Mouse (Mus musculus) stomach, embryonic 14.5 days (tissue): ENCODE data around the gene Asna1. TPM values are rescaled to one million over a fixed set of nuclear protein-coding genes. Genes with fewer than 3 reads are reported as not detected.

ENCODE experiments used
- ATAC-seq: fragments of 200-750 bp; cut with Nextera tagmentation; 2 replicates; pipeline ENCODE4 v1.8.0; 2017; ENCODE audit warnings: low read depth, moderate TSS enrichment; ENCODE audit not compliant: insufficient number of reproducible peaks, insufficient read depth, low FRiP score
- H3K27ac ChIP-seq: fragments of 300-500 bp; sonication (generic); 2 replicates; pipeline ENCODE4 v1.5.1; 2014; ENCODE audit warnings: mild to moderate bottlenecking, low read length, moderate library complexity, mixed read lengths
- H3K27me3 ChIP-seq: fragments of 300-500 bp; sonication (generic); 2 replicates; pipeline ENCODE4 v1.6.1; 2014; ENCODE audit warnings: low read length, control low read depth, mixed read lengths; ENCODE audit not compliant: control insufficient read depth, insufficient read depth
- H3K36me3 ChIP-seq: fragments of 300-500 bp; sonication (generic); 2 replicates; pipeline ENCODE4 v1.6.1; 2014; ENCODE audit warnings: mild to moderate bottlenecking, control low read depth, low read length, moderate library complexity, mixed read lengths; ENCODE audit not compliant: control insufficient read depth, insufficient read depth
- H3K4me1 ChIP-seq: fragments of 300-500 bp; sonication (generic); 2 replicates; pipeline ENCODE4 v1.6.1; 2014; ENCODE audit warnings: low read length, control low read depth, mixed read lengths; ENCODE audit not compliant: control insufficient read depth, insufficient read depth
- H3K4me2 ChIP-seq: fragments of 300-500 bp; sonication (generic); replicated peaks from 2 replicates; pipeline ENCODE4 v1.6.1; 2014; ENCODE audit warnings: low read depth, low read length, control low read depth
- H3K4me3 ChIP-seq: fragments of 300-500 bp; sonication (generic); 2 replicates; pipeline ENCODE4 v1.5.1; 2014; ENCODE audit warnings: low read depth, low read length, control low read depth
- H3K9ac ChIP-seq: fragments of 300-500 bp; sonication (generic); replicated peaks from 2 replicates; pipeline ENCODE4 v1.6.1; 2014; ENCODE audit warnings: low read depth, mild to moderate bottlenecking, control low read depth, low read length, moderate library complexity, mixed read lengths
- H3K9me3 ChIP-seq: fragments of 300-500 bp; sonication (generic); 2 replicates; pipeline ENCODE4 v1.6.1; 2016; ENCODE audit warnings: low read depth, low read length, control low read depth; ENCODE audit not compliant: control insufficient read depth
- WGBS: fragments of 180-500 bp; shearing (Covaris S2); extraction: QIAGEN DNeasy Blood & Tissue Kit; methylation state at CpG from one replicate; pipeline ENCODE4 v1.1.7; 2014; 5-methylcytosine and 5-hydroxymethylcytosine counted together
- polyA plus RNA-seq: library from polyadenylated mRNA; unstranded; fragments of >200 nt; fragmentation: Nextera tagmentation; extraction: Ambion mirVana; gene quantifications from 2 replicates; pipeline ENCODE4 v1.2.1, GENCODE M21; 2014

Gene Asna1
- polyA plus RNA-seq = 101 and 103 TPM in 2 replicates

- ATAC-seq = peak; percentile 92
Measured at GRCm38 (mm10) chr8:85025098-85025932, at the start of gene Asna1. Gene Asna1, minus strand, starts transcription at chr8:85025281.

GRCm38 (mm10) chr8:85074617-85075016 is 49.5 kb upstream of the Asna1 start:
- H3K4me1 ChIP-seq = peaks cover 6% of the 10 kb centered on the region; the same call in 1 of the 2 replicates
- H3K4me3 ChIP-seq = no peak overlapping the region
- no peaks in the 10 kb centered on the region for H3K9me3 ChIP-seq
- no peak for ATAC-seq
- WGBS = 88% methylated on average over 10 of the region's 10 CpGs
- no peak overlapping the region for H3K9ac ChIP-seq
- H3K36me3 ChIP-seq = peaks cover 42% of the 10 kb centered on the region
- no peaks in the 10 kb centered on the region for H3K27me3 ChIP-seq
- H3K27ac ChIP-seq = no peak overlapping the region
- no peak overlapping the region for H3K4me2 ChIP-seq

More at GRCm38 (mm10) chr8:85025098-85025932, at the start of gene Asna1:
- H3K4me3 ChIP-seq = peak within 1 kb of the TSS; percentile 98
- peak within 1 kb of the TSS; percentile 95 for H3K4me2 ChIP-seq
- H3K27me3 ChIP-seq = no peaks in the 10 kb centered on the region
- H3K27ac ChIP-seq = peak within 1 kb of the TSS; percentile 83
- H3K9ac ChIP-seq = peak within 1 kb of the TSS; percentile 74
- H3K36me3 ChIP-seq = peaks cover 39% of the 10 kb centered on the region
- no peaks in the 10 kb centered on the region for H3K9me3 ChIP-seq
- peaks cover 28% of the 10 kb centered on the region for H3K4me1 ChIP-seq
- WGBS = 5% methylated on average over 30 of the region's 30 CpGs

GRCm38 (mm10) chr8:85074167-85074566 is 49.1 kb upstream of the Asna1 start:
- no peak overlapping the region for H3K4me3 ChIP-seq
- 82% methylated on average over 10 of the region's 10 CpGs for WGBS
- peaks cover 4% of the 10 kb centered on the region; the same call in 1 of the 2 replicates for H3K4me1 ChIP-seq
- H3K36me3 ChIP-seq = peaks cover 42% of the 10 kb centered on the region
- no peak overlapping the region for H3K27ac ChIP-seq
- no peaks in the 10 kb centered on the region for H3K27me3 ChIP-seq
- no peaks in the 10 kb centered on the region for H3K9me3 ChIP-seq
- H3K9ac ChIP-seq = no peak overlapping the region
- no peak for ATAC-seq
- no peak overlapping the region for H3K4me2 ChIP-seq

- Histone ChIP-seq H3K27me3 (no peaks in the 10 kb centered on the region), H3K4me2 (no peak overlapping the region), H3K9me3 (no peaks in the 10 kb centered on the region), H3K27ac (no peak overlapping the region), H3K9ac (no peak overlapping the region), H3K36me3 (peaks cover 34% of the 10 kb centered on the region), H3K4me3 (no peak overlapping the region), H3K4me1 (peaks cover 4% of the 10 kb centered on the region; the same call in 1 of the 2 replicates)
- no peak for ATAC-seq
- WGBS = 93% methylated on average over 15 of the region's 15 CpGs
Measured at GRCm38 (mm10) chr8:85073041-85073612, 48.0 kb upstream of the Asna1 start.

GRCm38 (mm10) chr8:85072364-85072929 is 47.4 kb upstream of the Asna1 start:
- ATAC-seq = 0 out of 2 replicates have a peak, but pooled peaks have one; percentile 2
- peak overlapping the region; percentile 98; the same call in 1 of the 2 replicates for H3K27ac ChIP-seq
- peaks cover 4% of the 10 kb centered on the region; the same call in 1 of the 2 replicates for H3K4me1 ChIP-seq
- H3K9me3 ChIP-seq = no peaks in the 10 kb centered on the region
- peak overlapping the region; percentile 85; the same call in 1 of the 2 replicates for H3K9ac ChIP-seq
- peak overlapping the region; percentile 97 for H3K4me3 ChIP-seq
- H3K4me2 ChIP-seq = peak overlapping the region; percentile 67
- H3K27me3 ChIP-seq = no peaks in the 10 kb centered on the region
- 40% methylated on average over 9 of the region's 9 CpGs for WGBS
- H3K36me3 ChIP-seq = peaks cover 34% of the 10 kb centered on the region

- WGBS = under 1% methylated on average over 68 of the region's 68 CpGs
- H3K27ac ChIP-seq = peak within 1 kb of the TSS; percentile 98
- peak; percentile 91 for ATAC-seq
Measured at GRCm38 (mm10) chr8:85071514-85072281, 46.6 kb upstream of the Asna1 start, which contains the start of gene Dhps. Gene Dhps, plus strand, starts transcription at chr8:85071757.

GRCm38 (mm10) chr8:85071041-85071440 is 46.0 kb upstream of the Asna1 start:
- H3K4me3 ChIP-seq = peak overlapping the region; percentile 97
- 74% methylated on average over 5 of the region's 5 CpGs for WGBS
- H3K9ac ChIP-seq = no peak overlapping the region

More at GRCm38 (mm10) chr8:85071514-85072281, 46.6 kb upstream of the Asna1 start, which contains the start of gene Dhps:
- H3K9ac ChIP-seq = peak within 1 kb of the TSS; percentile 85
- no peaks in the 10 kb centered on the region for H3K27me3 ChIP-seq
- H3K4me1 ChIP-seq = peaks cover 4% of the 10 kb centered on the region; the same call in 1 of the 2 replicates
- peak within 1 kb of the TSS; percentile 67 for H3K4me2 ChIP-seq
- H3K9me3 ChIP-seq = no peaks in the 10 kb centered on the region
- H3K36me3 ChIP-seq = peaks cover 33% of the 10 kb centered on the region
- H3K4me3 ChIP-seq = peak within 1 kb of the TSS; percentile 97

More at GRCm38 (mm10) chr8:85071041-85071440, 46.0 kb upstream of the Asna1 start:
- Histone ChIP-seq H3K27me3 (no peaks in the 10 kb centered on the region), H3K4me2 (peak overlapping the region; percentile 67), H3K36me3 (peaks cover 30% of the 10 kb centered on the region), H3K9me3 (no peaks in the 10 kb centered on the region), H3K4me1 (peaks cover 4% of the 10 kb centered on the region; the same call in 1 of the 2 replicates), H3K27ac (peak overlapping the region; percentile 98; the same call in 1 of the 2 replicates)
- no peak for ATAC-seq
